In genomic region chr11:118886269-118886965, GRCm38 (mm10) we compare ENCODE assay signal across 15 mouse cellular contexts. TPM values are rescaled to one million over a fixed set of nuclear protein-coding genes. Genes with fewer than 3 reads are reported as not detected.
"Had no signal": no experiment of that assay in that cellular context is flagged by ENCODE, and none has a peak within 500 bp of the region (broad histone marks: within the 10 kb centered on the region; RNA-seq: fewer than 3 reads in every experiment).

No protein-coding gene starts in this region.

- H3K4me2 ChIP-seq: limb, embryonic 15.5 days; liver, embryonic 12.5 days; lung, embryonic 14.5 days had no signal

- H3K27me3 ChIP-seq: limb, embryonic 15.5 days had no signal

- H3K9me3 ChIP-seq: limb, embryonic 15.5 days; liver, embryonic 12.5 days had no signal

- H3K9ac ChIP-seq: limb, embryonic 15.5 days; liver, embryonic 12.5 days; lung, embryonic 14.5 days had no signal

- H3K36me3 ChIP-seq: limb, embryonic 15.5 days; liver, embryonic 12.5 days had no signal

- DNase-seq: kidney, adult 11 months; kidney, adult 9 months; kidney, postnatal 36 days; lung, embryonic 14.5 days; lung, postnatal 10 days; lung, postnatal 4 days; midbrain, embryonic 14.5 days; right cerebral cortex, adult 18-20 months; right cerebral cortex, postnatal 25 days; thymus, postnatal 4 days had no signal

- H3K27ac ChIP-seq: kidney, postnatal 0 days; limb, embryonic 15.5 days; liver, embryonic 12.5 days; stomach, postnatal 0 days had no signal

- ATAC-seq: liver, embryonic 12.5 days had no signal

- H3K4me1 ChIP-seq: limb, embryonic 15.5 days; liver, embryonic 12.5 days had no signal

- H3K4me3 ChIP-seq: limb, embryonic 15.5 days; liver, embryonic 12.5 days had no signal

RNA-seq across cellular contexts. Expression of gene Rbfox3, which starts 25.0 kb away (rescaled TPM):
- total RNA-seq: monocyte, adult 5-6 weeks had no signal
